Mouse (Mus musculus): ENCODE measurements around the gene Bank1.
A peak's percentile ranks its signal among the peaks of the same experiment; 100 is the strongest.

Bank1 gene

GRCm38 (mm10) chr3:136106452-136106851, 219.4 kb downstream of the Bank1 start:
- no peak for DNase-seq (ENCODE audit: low spot score in 2 of 2)

DNA sequence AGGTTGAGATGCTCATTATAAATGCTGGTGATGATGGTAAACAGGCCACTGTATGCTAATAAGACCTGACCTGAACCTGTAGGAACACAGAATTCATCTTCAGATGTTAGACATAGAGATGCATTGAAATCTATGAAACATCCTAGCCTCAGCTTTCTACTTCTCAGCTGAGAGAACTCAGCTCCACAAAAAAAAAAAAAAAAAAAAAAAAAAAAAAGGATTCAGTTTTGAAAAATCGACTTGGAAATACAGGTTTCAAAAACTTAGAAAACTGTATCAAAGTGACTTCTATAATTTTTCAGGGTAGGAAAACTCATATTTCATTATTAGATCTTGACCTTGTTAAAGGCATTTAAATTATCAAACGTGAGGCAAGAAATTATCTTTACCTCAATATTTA, 222.5 kb downstream of the Bank1 start:
- no peak for DNase-seq (ENCODE audit: low spot score in 2 of 2)

DNA sequence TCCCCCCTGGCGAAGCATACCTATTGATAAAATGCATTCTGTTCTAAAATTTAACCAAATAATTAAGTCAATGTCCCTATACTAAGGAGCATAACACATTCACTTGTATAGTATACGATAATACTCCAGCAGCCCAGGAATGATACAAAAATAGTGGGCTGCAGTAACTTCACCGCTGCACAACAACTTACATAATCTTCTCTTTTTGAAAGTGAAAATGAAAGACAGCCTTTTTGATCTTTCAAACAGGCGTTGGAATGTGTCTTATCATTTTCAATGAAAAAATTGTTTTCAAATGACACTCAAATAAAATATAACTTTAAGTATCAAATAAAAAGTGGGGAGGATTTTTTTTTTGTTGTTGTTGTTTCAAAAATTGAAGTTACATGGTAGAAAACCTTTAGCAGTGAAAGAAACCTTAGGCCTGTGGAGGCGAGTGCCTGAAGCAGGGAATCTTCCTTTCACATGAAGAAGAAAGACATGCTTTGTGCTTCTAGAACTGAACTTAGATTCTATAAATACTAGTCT, 224.8 kb downstream of the Bank1 start:
- DNase-seq (ENCODE audit: low spot score in 2 of 2), result no peak

- no peak for DNase-seq (ENCODE audit: low spot score in 2 of 2)
Observed at GRCm38 (mm10) chr3:136100292-136100691, 225.6 kb downstream of the Bank1 start.

- no peak for DNase-seq (ENCODE audit: low spot score in 2 of 2)
Observed at GRCm38 (mm10) chr3:136086948-136087660, 238.8 kb downstream of the Bank1 start.

- DNase-seq (ENCODE audit: low spot score in 2 of 2), result no peak
Observed at GRCm38 (mm10) chr3:136086431-136086830, 239.4 kb downstream of the Bank1 start.

DNA sequence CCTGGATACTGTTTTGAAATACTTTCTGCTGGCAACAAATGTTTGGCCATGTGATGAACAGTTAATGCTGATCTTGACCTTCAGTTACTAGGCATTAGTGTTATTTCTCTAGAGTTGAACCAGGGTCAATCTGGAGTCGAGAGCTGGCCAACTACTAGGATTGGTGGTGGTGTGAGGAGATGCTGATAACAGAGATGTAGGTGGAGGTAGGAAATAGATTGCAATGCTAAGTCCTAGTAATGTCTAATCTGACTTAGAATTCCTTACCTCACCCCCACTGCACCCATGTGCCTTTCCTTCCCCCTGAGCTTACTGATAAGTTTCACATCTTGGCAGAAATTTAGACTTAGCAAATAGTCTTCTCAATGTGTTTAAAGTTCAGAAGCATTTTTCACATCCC, 240.8 kb downstream of the Bank1 start:
- DNase-seq (ENCODE audit: low spot score in 2 of 2), result peak in 1 of 2 experiments; percentile 6

DNA sequence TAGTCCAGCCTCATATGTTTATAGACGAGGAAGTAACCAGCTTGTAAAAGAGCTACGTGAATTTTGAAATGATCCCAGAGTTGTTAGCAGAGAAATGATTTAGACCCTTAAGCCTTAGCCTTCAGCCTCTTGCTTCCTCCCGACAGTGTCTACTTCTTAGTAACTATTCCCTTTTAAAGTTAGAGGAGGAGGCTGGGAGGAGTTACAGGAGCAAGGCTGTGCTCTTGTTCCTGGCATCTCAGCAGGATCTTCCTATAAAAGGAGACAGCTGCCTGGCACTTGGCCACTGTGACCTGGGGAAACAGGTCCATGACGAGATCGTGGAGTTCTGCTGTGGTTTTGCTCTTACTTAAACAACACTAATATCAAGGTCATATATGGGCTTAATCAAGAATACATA, 241.8 kb downstream of the Bank1 start:
- DNase-seq (ENCODE audit: low spot score in 2 of 2), result peak; percentile 34 to 56

- DNase-seq (ENCODE audit: low spot score in 2 of 2), result no peak
Observed at GRCm38 (mm10) chr3:136081264-136081663, 244.6 kb downstream of the Bank1 start.

GRCm38 (mm10) chr3:136078535-136078934, 247.3 kb downstream of the Bank1 start:
- DNase-seq (ENCODE audit: low spot score in 2 of 2), result no peak

GRCm38 (mm10) chr3:136070394-136070793, 255.5 kb downstream of the Bank1 start:
- no peak for DNase-seq (ENCODE audit: low spot score in 2 of 2)

- DNase-seq (ENCODE audit: low spot score in 2 of 2), result no peak
Observed at GRCm38 (mm10) chr3:136061907-136062306, 264.0 kb downstream of the Bank1 start.

GRCm38 (mm10) chr3:136050635-136051034, 275.2 kb downstream of the Bank1 start:
- no peak for DNase-seq (ENCODE audit: low spot score in 2 of 2)

DNA sequence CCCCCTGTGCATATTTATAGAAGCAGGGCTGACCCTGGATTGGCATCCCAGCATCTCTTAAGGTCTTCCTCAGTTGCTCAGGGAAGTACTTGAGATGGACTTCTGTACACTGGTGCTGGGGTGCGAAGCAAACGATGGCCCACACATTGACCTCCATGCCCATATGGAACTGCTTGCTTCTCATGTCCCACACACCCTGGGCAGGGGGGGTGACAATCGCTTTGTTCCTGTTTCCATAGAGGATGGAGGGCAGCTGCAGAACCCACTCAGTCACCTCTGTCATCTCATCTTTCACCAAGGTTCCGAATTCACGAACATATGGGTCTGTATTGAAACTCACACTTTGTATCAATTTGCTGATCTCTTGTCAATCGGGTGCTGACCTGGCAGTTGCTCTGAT, 275.7 kb downstream of the Bank1 start:
- DNase-seq (ENCODE audit: low spot score in 2 of 2), result no peak

DNA sequence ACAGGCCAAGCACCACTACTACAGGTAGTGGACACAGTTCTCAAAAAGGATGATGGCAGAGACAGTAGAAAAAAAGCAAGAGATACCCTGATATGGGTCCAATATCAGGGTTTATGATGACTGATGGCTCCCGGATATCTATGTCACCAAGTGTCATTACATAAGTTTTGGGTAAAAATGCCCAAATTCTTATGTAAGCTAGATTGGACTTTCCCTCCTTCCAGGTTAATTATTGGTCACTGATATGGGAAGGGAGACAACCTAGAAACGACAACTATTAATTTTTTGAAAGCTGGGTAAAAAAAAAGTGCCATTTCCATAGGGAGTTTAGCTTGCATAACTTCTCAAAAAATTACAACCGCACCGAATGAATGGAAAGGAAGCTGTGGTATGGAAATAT, 277.8 kb downstream of the Bank1 start:
- DNase-seq (ENCODE audit: low spot score in 2 of 2), result no peak

- DNase-seq (ENCODE audit: low spot score in 2 of 2), result no peak
Observed at GRCm38 (mm10) chr3:136045381-136045780, 280.5 kb downstream of the Bank1 start.

DNA sequence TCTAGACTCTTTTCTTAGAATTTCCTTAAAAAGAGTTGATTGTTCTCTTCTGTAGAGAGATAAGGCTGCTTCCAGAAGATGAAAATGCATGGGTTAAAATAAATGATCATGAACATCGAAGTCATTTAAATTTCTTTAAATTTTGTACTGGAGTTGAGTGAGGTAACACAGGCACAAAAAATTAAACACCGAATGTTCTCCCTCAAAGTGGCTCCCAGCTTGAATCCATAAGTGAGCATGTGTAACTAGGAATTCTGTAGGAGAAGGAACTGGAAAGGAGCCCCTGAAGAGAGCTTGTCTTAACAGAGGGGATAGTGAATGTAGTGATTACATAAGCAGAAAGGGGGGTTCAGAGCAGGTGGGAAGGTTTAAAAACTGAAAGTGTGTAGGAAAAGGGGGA, 285.8 kb downstream of the Bank1 start:
- DNase-seq (ENCODE audit: low spot score in 2 of 2), result no peak

- no peak for DNase-seq (ENCODE audit: low spot score in 2 of 2)
Observed at GRCm38 (mm10) chr3:136039446-136039845, 286.4 kb downstream of the Bank1 start.

DNA sequence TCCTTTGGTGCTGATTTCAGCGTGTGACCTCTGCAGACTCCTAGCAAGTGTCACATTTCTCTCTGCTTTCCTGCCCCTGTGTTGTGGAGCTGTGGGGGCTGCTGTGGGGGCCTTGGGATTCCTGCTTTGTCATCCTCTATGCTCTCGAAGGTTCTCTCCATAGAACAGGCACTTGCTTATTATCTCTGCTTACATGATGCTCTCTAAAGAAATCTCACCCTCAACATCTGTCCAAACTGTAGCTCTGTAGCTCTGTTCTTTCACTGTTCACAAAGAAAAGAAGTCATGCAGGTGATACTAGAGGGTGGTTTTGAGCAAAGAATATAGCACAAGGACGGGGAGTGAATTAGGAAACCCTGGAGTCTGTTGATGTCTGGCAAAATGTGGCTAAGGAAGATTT, 288.6 kb downstream of the Bank1 start:
- DNase-seq (ENCODE audit: low spot score in 2 of 2), result no peak

- no peak for DNase-seq (ENCODE audit: low spot score in 2 of 2)
Observed at GRCm38 (mm10) chr3:136035784-136036183, 290.1 kb downstream of the Bank1 start.

- DNase-seq (ENCODE audit: low spot score in 2 of 2), result no peak
Observed at GRCm38 (mm10) chr3:136024876-136025275, 301.0 kb downstream of the Bank1 start.

GRCm38 (mm10) chr3:136017517-136017916, 308.3 kb downstream of the Bank1 start:
- DNase-seq (ENCODE audit: low spot score in 2 of 2), result no peak

- no peak for DNase-seq (ENCODE audit: low spot score in 2 of 2)
Observed at GRCm38 (mm10) chr3:136010616-136011015, 315.2 kb downstream of the Bank1 start.

DNA sequence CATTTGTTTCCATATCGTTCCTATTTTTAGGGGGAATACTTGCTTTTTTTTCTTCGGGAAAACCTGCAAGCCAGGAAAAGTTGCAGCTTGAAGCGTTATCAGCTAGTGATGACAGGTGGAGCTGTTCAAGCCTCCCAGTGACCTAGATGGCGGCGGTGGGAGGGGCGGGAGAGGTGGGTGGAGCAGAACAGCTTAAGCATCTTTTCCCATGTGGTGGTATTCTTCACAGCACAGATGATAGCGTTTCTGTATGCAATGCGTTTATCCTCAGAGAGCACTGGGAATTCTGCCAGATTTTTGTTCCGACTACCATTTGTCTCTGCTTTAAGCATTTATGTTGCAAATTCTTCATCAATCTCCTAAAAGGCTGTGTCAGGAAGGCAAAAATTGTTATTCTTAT, 318.0 kb downstream of the Bank1 start:
- DNase-seq (ENCODE audit: low spot score in 2 of 2), result no peak
